Mouse (Mus musculus) spleen, adult 2 months (tissue): ENCODE data around the gene Pmm1.

Source experiments
- CTCF ChIP-seq: fragments of 200-500 bp; IDR thresholded peaks from 2 replicates; pipeline ENCODE4 v1.5.1; 2011; ENCODE audit warnings: mild to moderate bottlenecking, inconsistent platforms; ENCODE audit not compliant: insufficient read depth, insufficient read length, insufficient replicate concordance; ENCODE audit errors: extremely low read depth
- POLR2A ChIP-seq: fragments of 200-500 bp; IDR thresholded peaks from 2 replicates; pipeline ENCODE4 v1.6.1; 2011; ENCODE audit warnings: low read depth, low read length, inconsistent platforms

DNA sequence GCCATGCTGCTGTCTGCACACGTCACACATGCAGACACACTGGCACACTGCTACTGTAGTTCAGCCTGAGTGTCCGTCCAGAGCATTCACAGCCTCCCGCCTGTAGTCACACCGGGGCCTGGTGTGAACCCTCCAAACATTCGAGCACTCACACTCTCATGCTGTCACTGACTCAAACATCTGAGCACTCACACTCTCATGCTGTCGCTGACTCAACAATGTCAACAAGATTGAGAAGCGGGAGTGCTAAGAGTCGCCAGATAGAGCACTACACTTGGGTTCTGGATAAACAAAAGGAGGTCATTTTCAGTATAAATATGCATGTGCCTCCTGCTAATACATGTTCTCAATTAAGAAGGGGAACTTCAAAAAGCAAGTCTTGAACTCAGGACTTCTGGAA is 52.8 kb downstream of the Pmm1 start:
- TF ChIP-seq CTCF (no peak), POLR2A (no peak)
